Mouse (Mus musculus): ENCODE data around the gene Klk1b1.

DNA sequence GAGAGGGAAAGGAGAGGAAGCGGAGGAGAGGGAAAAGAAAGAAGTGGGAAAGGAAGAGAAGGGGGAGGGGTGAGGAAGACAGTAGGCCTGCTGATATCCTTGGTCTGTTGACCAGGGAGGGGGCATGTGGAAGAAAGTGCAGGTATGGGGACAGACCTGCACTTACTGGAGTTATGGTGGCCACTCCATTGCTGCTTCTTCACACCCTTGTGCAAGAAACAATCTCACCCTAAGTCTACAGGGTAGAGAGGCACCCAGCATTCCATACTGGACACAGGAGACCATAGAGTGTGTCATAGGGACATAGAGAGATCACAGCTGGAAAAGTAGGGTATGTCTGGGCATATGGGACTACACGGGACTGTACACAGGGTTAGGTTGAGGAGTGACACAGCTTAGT, 44.6 kb upstream of the Klk1b1 start:
- TF ChIP-seq MAX (IDR thresholded peaks at IDR 0.05; ENCODE audit: low read length), result no peak
- no peak for TF ChIP-seq EP300 (IDR thresholded peaks at IDR 0.05; ENCODE audit: low read length)
- TF ChIP-seq POLR2A (IDR thresholded peaks at IDR 0.05; ENCODE audit: low read depth, low read length), result no peak
- TF ChIP-seq MAFK (IDR thresholded peaks at IDR 0.05; ENCODE audit: insufficient replicate concordance, low read length), result no peak
- TF ChIP-seq CTCF (conservative IDR thresholded peaks at IDR 0.05 in 1 of 2, IDR thresholded peaks at IDR 0.05 in 1 of 2; ENCODE audit: low read depth in 2 of 2, low read length in 2 of 2), result no peak
- TF ChIP-seq KAT2A (IDR thresholded peaks at IDR 0.05; ENCODE audit: insufficient replicate concordance, low read length), result no peak
- no peak for TF ChIP-seq ETS1 (conservative IDR thresholded peaks at IDR 0.05; ENCODE audit: low read depth, low read length)
- TF ChIP-seq PAX5 (IDR thresholded peaks at IDR 0.05; ENCODE audit: low read length), result no peak
- TF ChIP-seq BHLHE40 (IDR thresholded peaks at IDR 0.05; ENCODE audit: low read depth, low read length), result no peak
- no peak for TF ChIP-seq ZC3H11A (IDR thresholded peaks at IDR 0.05; ENCODE audit: low read depth, low read length)
- no peak for TF ChIP-seq POLR2AphosphoS2 (IDR thresholded peaks at IDR 0.05; ENCODE audit: low read depth, low read length)
- no peak for TF ChIP-seq MEF2A (IDR thresholded peaks at IDR 0.05; ENCODE audit: borderline replicate concordance, low read depth, low read length)

All from CH12.LX (cell line).